Mouse (Mus musculus): ENCODE data around the gene C1rl.
"Not testable (repeated sequence)": the region's sequence is repeated elsewhere in the genome, so short reads cannot be mapped to it uniquely, and the experiment has no call there.

GRCm38 (mm10) chr6:124483831-124484230 is 9.1 kb upstream of the C1rl start:
- TF ChIP-seq CTCF (IDR thresholded peaks at IDR 0.05; ENCODE audit: low read depth, low read length); POLR2A (IDR thresholded peaks at IDR 0.05; ENCODE audit: extremely low read depth, insufficient read depth, low read length): not testable (repeated sequence)
